In genomic region chr7:27459640-27460039, GRCm38 (mm10) we compare ENCODE assay signal across 17 mouse cellular contexts.
"Had no signal": no experiment of that assay in that cellular context is flagged by ENCODE, and none has a peak within 500 bp of the region (broad histone marks: within the 10 kb centered on the region; RNA-seq: fewer than 3 reads in every experiment).

No protein-coding gene starts in this region.

- H3K27me3 ChIP-seq: kidney, embryonic 15.5 days; limb, embryonic 15.5 days; megakaryocyte, embryonic 14.5 days; midbrain, embryonic 12.5 days; neural tube, embryonic 13.5 days had no signal

- H3K4me2 ChIP-seq: kidney, embryonic 15.5 days; limb, embryonic 15.5 days; lung, embryonic 14.5 days; midbrain, embryonic 12.5 days; neural tube, embryonic 13.5 days had no signal

- DNase-seq: kidney, adult 2 months; kidney, postnatal 14 days; layer of hippocampus, adult 9-11 months; layer of hippocampus, postnatal 36 days; lung, embryonic 14.5 days; lung, postnatal 10 days; lung, postnatal 4 days; right cerebral cortex, postnatal 14 days; thymus, postnatal 4 days had no signal

- H3K9me3 ChIP-seq: kidney, embryonic 15.5 days; limb, embryonic 15.5 days; megakaryocyte, embryonic 14.5 days; midbrain, embryonic 12.5 days; neural tube, embryonic 13.5 days had no signal

- ATAC-seq: intestine, embryonic 16.5 days; midbrain, embryonic 16.5 days had no signal

- H3K9ac ChIP-seq: kidney, embryonic 15.5 days; limb, embryonic 15.5 days; lung, embryonic 14.5 days; midbrain, embryonic 12.5 days; neural tube, embryonic 13.5 days had no signal

- H3K4me3 ChIP-seq: kidney, embryonic 15.5 days; limb, embryonic 15.5 days; megakaryocyte, embryonic 14.5 days; midbrain, embryonic 12.5 days; neural tube, embryonic 13.5 days had no signal

- H3K36me3 ChIP-seq: kidney, embryonic 15.5 days; midbrain, embryonic 12.5 days; neural tube, embryonic 13.5 days had no signal

- H3K4me1 ChIP-seq: kidney, embryonic 15.5 days; limb, embryonic 15.5 days; midbrain, embryonic 12.5 days; neural tube, embryonic 13.5 days had no signal

- H3K27ac ChIP-seq: kidney, embryonic 15.5 days; limb, embryonic 15.5 days; midbrain, embryonic 12.5 days; neural tube, embryonic 13.5 days; stomach, postnatal 0 days had no signal
